Mouse (Mus musculus) large intestine, adult 2 months (tissue): Measurements from ENCODE around the gene Ndufb10. TPM values are rescaled to one million over a fixed set of nuclear protein-coding genes. Genes with fewer than 3 reads are reported as not detected.

Experiments used
- DNase-seq: peaks from one replicate; pipeline ENCODE4 v3.0.0-alpha.2; 2012; ENCODE audit warnings: low read depth, low spot score
- WGBS: fragments of 180-500 bp; shearing (Covaris S2); methylation state at CpG from one replicate; pipeline ENCODE4 v1.1.7; 2018; 5-methylcytosine and 5-hydroxymethylcytosine counted together
- polyA plus RNA-seq: library from polyadenylated mRNA; depleted of rRNA; stranded (reverse); fragments of >200 nt; gene quantifications from 2 replicates; pipeline ENCODE4 v1.2.3, GENCODE M21; 2012; rRNA removed

Ndufb10 gene
- polyA plus RNA-seq, result 371 and 397 TPM in 2 replicates

GRCm38 (mm10) chr17:24724184-24724583, at the start of gene Ndufb10:
Ndufb10 (minus strand) TSS chr17:24724478.
- under 1% methylated on average over 30 of the region's 30 CpGs for WGBS
- peak; percentile 75 for DNase-seq

- DNase-seq, result no peak
- WGBS, result 86% methylated on average over 5 of the region's 5 CpGs
These were observed 49.0 kb upstream of the Ndufb10 start for GRCm38 (mm10) chr17:24773241-24773640.

GRCm38 (mm10) chr17:24769146-24769545, 44.9 kb upstream of the Ndufb10 start:
- WGBS, result 15% methylated on average over 3 of the region's 3 CpGs
- no peak for DNase-seq

GRCm38 (mm10) chr17:24766266-24766875, 42.1 kb upstream of the Ndufb10 start:
- no peak for DNase-seq
- 25% methylated on average over 12 of the region's 12 CpGs for WGBS

- 51% methylated on average over 22 of the region's 22 CpGs for WGBS
- no peak for DNase-seq
These were observed 41.0 kb upstream of the Ndufb10 start for GRCm38 (mm10) chr17:24765016-24765905.

- 51% methylated on average over 5 of the region's 5 CpGs for WGBS
- DNase-seq, result no peak
These were observed 36.8 kb upstream of the Ndufb10 start for GRCm38 (mm10) chr17:24761121-24761520.

- 95% methylated on average over 1 of the region's 1 CpGs for WGBS
- no peak for DNase-seq
These were observed 33.1 kb upstream of the Ndufb10 start for GRCm38 (mm10) chr17:24757394-24757793.

- no peak for DNase-seq
- WGBS, result 1% methylated on average over 80 of the region's 82 CpGs
These were observed 28.4 kb upstream of the Ndufb10 start, which contains the start of gene Hs3st6 for GRCm38 (mm10) chr17:24752415-24753394. Hs3st6 (plus strand) TSS chr17:24752988.

GRCm38 (mm10) chr17:24751528-24751927, 27.2 kb upstream of the Ndufb10 start:
- 25% methylated on average over 4 of the region's 4 CpGs for WGBS
- no peak for DNase-seq

GRCm38 (mm10) chr17:24746986-24747385, 22.7 kb upstream of the Ndufb10 start:
- WGBS, result 60% methylated on average over 4 of the region's 4 CpGs
- no peak for DNase-seq

- 22% methylated on average over 7 of the region's 7 CpGs for WGBS
- peak; percentile 69 for DNase-seq
These were observed 21.5 kb upstream of the Ndufb10 start for GRCm38 (mm10) chr17:24745526-24746497.

- 82% methylated on average over 3 of the region's 3 CpGs for whole genome bisulfite sequencing
- DNase-seq, result no peak
These were observed 20.1 kb upstream of the Ndufb10 start for GRCm38 (mm10) chr17:24744381-24744780.

- DNase-seq, result no peak
- WGBS, result 75% methylated on average over 5 of the region's 5 CpGs
These were observed 19.6 kb upstream of the Ndufb10 start for GRCm38 (mm10) chr17:24743896-24744295.

- no peak for DNase-seq
- WGBS, result 59% methylated on average over 8 of the region's 8 CpGs
These were observed 18.0 kb upstream of the Ndufb10 start for GRCm38 (mm10) chr17:24742307-24742706.

- DNase-seq, result no peak
- WGBS, result 37% methylated on average over 8 of the region's 8 CpGs
These were observed 15.6 kb upstream of the Ndufb10 start for GRCm38 (mm10) chr17:24739926-24740325.

- peak; percentile 63 for DNase-seq
- WGBS, result 33% methylated on average over 4 of the region's 4 CpGs
These were observed 14.0 kb upstream of the Ndufb10 start for GRCm38 (mm10) chr17:24738238-24738637.

GRCm38 (mm10) chr17:24737135-24737810, 13.0 kb upstream of the Ndufb10 start:
- DNase-seq, result no peak
- WGBS, result 13% methylated on average over 8 of the region's 8 CpGs
